Mouse (Mus musculus): Measurements from ENCODE around the gene Slc13a3. TPM values are rescaled to one million over a fixed set of nuclear protein-coding genes. Genes with fewer than 3 reads are reported as not detected.
"Not testable (repeated sequence)": the region's sequence is repeated elsewhere in the genome, so short reads cannot be mapped to it uniquely, and the experiment has no call there.

The Slc13a3 gene
- polyA plus RNA-seq (2012; rRNA removed), result 0.05 and 0.12 TPM in 2 replicates

DNA sequence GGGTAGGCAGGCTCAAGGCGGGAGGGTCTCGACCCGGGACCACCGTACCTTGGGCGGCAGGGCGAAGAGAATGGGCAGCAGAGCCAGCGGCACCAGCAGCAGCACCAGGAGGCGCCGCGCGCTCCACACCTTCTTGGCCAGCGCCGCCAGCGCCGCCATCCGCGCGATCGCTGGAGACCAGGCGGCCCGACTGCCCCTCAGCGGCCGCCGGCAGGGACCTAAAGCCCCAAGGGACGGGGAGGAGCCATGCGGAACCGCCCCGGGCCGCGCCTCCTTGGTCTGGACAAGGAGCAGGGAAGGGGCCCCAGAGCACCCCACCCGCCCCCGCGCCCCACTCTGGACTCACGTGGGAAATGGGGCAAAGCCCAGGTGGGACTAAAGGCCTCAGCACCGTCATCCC is at the start of gene Slc13a3:
Slc13a3 (minus strand) TSS at position 228 of the 400 bp plus-strand sequence.
- 1% methylated on average over 34 of the region's 35 CpGs for WGBS
- DNase-seq (ENCODE audit: low read depth, low spot score), result no peak

DNA sequence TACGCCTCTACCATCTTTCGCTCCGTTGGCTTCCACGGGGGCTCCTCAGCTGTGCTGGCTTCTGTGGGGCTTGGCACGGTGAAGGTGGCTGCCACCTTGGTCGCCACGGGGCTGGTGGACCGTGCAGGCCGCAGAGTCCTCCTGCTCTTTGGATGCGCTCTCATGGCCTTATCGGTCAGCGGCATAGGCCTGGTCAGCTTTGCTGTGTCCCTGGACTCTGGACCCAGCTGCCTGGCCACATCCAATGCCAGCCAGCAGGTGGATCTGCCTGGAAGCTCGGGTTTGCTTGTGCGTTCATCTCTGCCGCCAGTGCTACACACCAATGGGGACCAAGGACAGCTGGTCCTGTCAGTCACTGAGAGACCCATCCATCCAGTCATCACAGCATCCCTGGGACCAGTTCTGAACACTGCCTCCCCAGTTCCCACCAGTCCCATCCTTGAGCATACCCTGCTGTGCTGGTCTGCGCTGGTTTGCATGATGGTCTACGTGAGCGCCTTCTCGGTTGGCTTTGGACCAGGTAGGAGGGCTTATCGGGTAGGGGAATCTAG is 42.2 kb upstream of the Slc13a3 start:
- DNase-seq (ENCODE audit: low read depth, low spot score), result no peak
- WGBS, result 97% methylated on average over 20 of the region's 20 CpGs

DNA sequence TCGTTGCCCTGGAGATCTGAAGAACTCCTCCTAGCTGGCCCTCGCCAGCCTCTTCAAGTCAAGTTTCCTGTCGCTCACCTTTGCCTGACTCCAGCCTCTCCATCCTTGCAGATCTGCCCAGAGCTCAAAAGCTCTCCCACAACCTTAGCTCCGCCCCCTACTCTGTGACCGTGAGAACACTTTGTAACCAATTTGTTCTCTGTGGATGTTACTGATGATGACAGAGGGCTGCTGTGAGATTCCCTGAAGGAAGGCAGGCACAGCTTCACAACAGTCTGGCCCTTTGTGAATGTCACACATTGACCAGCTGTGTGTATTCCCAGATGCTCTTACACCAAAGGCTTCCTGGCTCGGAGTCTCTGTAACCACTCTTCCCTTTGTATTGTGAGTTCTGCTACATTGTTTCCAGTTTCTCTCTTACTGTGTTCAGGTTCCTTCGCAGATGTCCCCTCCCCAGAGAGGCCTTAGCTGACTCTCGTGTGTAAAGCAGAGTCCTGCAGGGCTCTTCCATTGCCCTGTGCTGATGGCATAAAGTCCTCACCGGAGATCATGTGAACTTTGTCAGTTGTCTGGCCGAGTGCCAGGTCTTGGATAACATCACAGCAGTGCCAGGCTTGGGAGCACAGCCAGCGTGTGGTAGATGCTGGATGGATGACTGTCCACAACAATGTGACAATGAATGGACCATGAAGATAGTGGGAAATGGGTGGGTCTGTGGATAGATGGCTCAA is 40.0 kb upstream of the Slc13a3 start:
- no peak for DNase-seq (ENCODE audit: low read depth, low spot score)
- 21% methylated on average over 11 of the region's 11 CpGs for WGBS

DNA sequence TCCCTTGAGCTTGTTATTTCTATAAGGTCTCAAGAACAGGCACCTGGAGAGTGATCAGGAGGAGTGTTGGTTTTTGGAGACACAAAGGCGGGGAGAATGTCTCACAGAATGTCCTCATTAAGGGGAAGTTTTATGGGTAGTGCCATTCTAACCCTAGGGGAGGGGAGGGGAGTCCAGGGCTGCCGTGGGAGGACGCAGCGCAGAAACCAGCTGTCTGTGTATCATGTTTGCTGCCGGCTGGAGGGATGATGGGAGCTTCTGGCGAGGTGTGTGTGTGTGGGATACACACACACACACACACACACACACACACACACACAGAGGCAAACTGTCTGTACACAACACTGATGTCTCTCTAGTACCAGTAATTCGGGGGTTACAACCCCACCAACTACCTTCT is 39.4 kb upstream of the Slc13a3 start:
- WGBS, result 30% methylated on average over 7 of the region's 7 CpGs
- DNase-seq (ENCODE audit: low read depth, low spot score), result no peak

DNA sequence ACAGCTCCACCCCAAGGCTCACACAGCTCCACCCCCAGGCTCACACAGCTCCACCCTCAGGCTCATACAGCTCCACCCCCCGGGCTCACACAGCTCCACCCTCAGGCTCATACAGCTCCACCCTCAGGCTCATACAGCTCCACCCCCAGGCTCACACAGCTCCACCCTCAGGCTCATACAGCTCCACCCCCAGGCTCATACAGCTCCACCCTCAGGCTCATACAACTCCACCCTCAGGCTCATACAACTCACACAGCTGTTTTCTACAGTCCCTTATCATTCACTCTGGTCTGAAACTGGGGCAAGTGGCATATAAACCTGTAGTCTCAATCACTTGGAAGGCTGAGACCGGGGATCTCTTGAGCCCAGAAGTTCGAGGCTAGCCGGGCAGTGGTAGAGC is 38.5 kb upstream of the Slc13a3 start:
- 62% methylated on average over 4 of the region's 4 CpGs for WGBS
- not testable (repeated sequence) for DNase-seq (ENCODE audit: low read depth, low spot score)

DNA sequence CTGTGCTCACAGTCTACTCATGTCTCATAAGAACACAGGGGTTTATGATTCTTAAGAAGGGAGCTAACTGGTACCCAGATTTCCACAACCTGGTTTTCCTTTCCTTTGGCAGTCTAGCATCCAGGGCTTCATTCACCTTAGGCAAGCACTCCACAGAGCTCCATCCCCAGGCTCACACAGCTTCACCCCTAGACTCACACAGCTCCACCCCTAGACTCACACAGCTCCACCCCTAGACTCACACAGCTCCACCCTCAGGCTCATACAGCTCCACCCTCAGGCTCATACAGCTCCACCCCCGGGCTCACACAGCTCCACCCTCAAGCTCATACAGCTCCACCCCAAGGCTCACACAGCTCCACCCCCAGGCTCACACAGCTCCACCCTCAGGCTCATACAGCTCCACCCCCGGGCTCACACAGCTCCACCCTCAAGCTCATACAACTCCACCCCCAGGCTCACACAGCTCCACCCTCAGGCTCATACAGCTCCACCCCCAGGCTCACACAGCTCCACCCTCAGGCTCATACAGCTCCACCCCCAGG is 38.0 kb upstream of the Slc13a3 start:
- 57% methylated on average over 2 of the region's 2 CpGs for WGBS
- not testable (repeated sequence) for DNase-seq (ENCODE audit: low read depth, low spot score)

DNA sequence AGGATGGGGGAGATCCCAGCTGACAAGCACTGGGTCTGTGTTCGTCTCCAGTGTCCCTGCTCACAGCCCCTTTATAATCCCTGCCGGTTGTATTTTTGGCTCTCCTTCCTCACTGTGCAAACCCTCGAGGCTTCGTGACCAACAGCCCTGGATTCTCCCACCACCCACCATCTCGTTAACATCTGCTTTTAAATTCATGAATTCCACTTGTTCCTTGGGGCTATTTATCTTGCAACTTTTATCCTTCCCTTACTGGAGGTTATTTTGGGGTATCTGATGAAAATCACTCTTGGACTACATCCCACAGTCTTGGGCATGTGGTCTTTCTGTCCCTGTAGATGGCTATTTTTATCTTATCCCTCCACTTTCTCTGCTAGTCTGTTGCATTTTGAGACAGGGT is 37.4 kb upstream of the Slc13a3 start:
- no peak for DNase-seq (ENCODE audit: low read depth, low spot score)
- 61% methylated on average over 5 of the region's 5 CpGs for WGBS

DNA sequence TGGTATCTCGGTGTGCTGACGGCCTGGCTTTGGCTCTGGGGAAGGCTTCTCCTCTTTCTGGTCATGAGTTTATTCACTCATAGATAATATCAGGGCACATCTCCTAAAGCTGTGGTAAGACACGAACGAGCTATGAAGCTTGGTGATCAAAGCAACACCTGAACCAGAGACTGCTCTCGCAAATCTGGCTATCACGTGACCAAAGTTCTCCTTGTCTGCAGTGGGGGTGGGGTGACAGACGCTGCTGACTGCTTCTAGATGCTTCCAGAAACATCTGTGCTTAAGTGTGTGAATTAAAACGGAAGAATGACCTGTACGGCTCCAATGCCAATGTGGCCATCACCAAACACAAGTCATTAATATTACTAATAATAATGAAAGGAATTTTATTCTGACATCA is 36.7 kb upstream of the Slc13a3 start:
- DNase-seq (ENCODE audit: low read depth, low spot score), result no peak
- WGBS, result 56% methylated on average over 9 of the region's 9 CpGs

DNA sequence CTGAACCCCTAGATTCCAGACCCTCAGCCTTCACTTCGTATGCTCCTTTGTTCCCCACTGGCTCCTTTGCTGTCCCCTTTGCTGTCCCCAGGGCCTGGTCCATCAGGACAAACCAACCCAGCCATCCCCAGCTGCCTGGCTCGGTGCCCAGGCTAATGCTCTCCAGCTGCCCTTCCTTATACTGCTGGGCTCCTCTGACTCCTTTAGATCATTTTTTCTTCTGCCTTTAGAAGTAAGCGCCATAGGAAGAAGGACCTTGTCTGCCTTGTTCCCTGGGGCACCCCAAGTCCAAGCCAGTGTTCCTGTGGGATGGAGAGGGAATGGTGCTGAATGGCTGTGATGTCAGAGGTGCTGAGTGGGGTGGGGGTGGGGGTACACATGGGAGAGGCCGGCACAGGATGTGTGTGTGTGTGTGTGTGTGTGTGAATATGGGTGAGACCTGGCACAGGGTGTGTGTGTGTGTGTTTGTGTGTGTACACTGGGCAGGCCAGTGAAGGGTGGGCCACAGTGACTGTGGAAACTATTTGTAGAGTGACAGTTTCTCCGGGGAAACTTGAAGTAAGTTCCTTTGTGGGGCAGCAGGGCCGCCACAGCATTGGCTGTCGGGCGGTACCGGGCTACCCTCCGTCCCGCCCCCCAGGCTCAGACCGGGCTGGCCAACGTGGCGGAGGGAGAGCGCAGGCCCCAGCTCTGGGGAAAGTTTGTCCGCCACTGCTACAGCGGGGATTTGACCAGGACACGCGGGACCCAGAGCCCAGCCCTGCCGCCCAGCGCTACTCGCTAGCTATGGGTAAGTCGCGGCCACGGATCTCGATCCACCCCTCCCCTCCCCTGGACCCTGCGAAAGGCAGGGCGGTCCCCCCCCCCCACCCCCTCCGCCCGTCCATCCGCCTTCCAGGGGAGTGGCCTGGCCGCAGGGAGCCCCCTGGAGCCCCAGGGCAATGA is 30.5 kb upstream of the Slc13a3 start, which contains the start of gene Slc2a10:
Slc2a10 (plus strand) TSS at position 529 of the 945 bp plus-strand sequence.
- no peak for DNase-seq (ENCODE audit: low read depth, low spot score)
- WGBS, result 3% methylated on average over 30 of the region's 32 CpGs

DNA sequence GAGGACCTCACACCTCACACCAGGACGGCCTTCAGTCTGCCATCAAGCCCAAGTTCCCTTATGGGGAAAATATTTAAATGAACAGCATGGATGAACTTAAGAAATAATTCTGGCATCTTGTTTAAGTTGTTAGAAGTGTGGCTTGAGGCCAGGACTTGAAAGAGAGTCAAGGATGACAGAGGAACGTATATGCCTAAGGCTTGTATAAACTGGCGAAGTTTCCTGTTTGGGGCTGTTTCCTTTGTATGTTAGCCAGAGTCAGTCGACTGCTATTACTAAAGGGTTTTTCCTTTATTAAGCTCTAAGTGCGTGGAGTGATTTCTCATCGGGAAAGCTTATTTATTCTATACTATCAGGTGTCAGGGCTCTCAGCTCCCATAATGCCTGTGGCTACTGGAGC is 25.8 kb upstream of the Slc13a3 start:
- no peak for DNase-seq (ENCODE audit: low read depth, low spot score)
- WGBS, result 59% methylated on average over 6 of the region's 6 CpGs

DNA sequence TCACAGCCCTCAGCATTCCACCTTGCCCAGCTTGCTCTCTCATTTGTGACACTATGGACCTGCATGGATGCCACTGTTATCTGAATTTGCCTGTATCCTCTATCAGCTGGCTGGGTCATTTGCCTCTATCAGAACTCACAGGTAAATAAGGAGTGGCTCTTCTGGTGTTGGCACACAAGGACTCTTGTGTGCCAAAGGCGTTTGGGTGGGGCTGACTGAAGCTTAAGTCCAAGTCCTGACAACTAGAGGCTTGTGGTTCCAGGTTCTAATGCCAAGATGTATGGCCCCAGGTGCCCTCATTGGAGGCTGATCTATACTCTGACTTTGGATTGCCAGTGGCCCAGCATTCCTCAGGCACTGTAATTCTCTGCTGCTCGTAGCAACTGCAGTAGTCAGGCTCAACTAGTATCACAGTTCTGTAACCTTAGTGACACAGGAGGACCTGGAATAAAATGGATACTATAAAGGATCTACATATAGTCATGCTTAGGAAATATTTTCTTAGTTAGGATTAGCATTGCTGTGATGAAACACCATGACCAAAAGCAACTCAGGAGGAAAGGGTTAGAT is 24.8 kb upstream of the Slc13a3 start:
- peak; percentile 80 for DNase-seq (ENCODE audit: low read depth, low spot score)
- WGBS, result 18% methylated on average over 2 of the region's 2 CpGs

DNA sequence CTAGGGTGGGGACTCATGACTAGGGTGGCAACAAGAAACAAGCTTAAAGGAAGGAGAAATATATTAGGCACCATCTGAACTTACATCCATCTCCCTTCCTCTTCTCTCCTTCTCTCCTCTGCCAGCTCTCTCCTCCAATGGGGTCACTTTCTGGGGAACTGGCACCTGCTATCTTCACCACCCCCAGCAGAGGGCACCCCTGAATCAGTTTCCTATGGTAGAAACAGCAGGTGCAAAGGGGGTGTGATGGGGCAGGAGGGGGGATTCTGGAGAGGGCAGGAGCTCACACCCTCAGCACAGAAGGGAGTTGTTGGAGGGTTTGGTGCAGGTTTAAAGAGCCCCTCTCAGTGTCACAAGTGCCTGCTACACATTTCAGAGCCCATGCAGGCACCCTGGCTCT is 23.2 kb upstream of the Slc13a3 start:
- no peak for DNase-seq (ENCODE audit: low read depth, low spot score)

DNA sequence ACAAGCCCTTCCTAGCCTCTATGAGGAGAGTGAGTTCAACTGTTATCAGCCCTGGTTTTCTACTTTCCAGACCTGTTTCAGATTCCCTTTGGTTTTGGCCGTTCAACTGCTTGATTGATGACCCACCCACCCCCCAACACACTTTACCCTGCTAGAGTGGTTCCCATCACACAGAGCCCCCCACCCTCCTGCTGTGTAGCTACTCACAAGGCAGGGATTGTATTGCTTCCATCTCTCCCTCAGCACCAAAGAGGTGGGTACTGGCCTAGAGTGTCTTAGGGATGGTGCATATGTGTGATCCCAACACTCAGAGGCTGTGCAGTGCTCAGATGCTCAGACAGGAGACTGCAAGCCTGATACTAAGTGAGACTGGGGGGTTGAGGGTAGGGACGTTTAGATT is 21.5 kb upstream of the Slc13a3 start:
- no peak for DNase-seq (ENCODE audit: low read depth, low spot score)
- 47% methylated on average over 2 of the region's 2 CpGs for WGBS

DNA sequence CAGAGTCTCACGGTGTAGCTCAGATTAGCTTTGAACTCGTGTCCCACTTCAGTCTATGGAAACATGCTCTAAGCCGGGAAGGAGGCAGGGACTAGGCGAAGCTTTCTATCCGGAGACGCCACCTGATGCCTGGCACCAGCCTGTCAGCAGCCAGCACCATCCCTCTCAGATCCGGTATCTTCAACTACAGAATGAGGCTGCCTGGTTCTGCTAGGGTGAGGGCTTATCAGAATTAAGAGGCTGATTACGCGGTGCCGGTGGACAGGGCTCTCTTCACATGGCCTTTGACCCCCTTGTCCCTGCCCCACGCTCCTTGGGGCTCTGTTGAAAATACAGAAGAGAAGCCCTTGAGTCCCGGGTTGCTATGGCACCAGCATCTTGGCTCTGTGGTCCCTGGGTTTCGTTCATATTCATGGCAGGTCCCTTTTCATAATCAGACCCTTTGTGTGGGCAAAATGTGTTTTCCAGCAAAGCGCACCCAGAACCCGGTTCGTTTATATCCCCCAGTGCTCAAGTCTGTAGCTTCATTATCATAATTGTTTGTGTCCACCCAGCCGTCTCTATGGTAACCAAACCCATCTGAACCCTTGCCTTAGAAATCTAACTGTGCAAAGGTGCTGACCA is 20.7 kb upstream of the Slc13a3 start:
- WGBS, result 25% methylated on average over 17 of the region's 17 CpGs
- DNase-seq (ENCODE audit: low read depth, low spot score), result no peak

DNA sequence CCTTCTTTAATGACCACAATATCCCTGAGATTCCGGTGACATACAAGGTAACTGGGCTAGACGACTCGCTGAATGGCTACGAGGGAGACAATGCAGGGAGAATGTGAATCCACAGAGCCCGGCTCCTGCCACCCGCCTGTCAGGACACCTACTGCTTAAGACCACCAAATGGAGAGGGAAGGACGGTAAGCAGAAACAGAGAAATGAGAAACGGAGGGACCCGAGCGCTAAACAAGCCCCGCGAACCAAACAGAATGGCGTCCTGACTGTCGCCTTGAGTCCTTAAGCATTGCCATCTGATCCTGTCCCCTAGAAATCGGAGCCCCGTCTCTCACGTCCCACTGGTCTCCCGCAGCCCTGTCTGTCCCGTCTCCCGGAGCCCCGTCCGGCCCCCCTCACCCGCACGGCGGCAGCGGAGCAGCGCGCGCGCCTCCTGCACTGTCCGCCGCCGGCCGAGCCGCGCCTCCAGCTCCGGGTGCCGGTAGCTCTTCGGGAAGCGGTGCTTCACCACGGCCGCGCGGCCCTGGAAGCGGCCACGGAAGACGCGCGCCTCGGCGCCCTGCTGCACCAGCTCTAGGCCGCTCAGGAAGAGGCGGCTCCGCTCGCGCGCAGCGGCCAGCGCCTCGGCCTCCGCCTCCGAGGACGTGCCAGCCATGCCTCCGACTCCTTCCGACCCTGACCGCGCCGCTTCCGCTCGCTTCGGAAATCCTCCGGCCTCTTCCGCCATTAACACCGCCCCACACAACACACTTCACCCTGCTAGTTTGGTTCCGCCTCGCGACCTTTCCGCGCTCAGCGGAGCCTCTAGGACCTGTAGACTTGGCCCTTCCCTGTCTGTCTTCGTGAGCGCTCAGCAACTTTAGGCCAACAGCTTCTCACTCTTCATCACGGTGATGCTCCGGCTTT is 19.9 kb upstream of the Slc13a3 start, which contains the start of gene Trp53rka:
Trp53rka (minus strand) TSS at position 677 of the 906 bp plus-strand sequence.
- WGBS, result under 1% methylated on average over 84 of the region's 84 CpGs
- DNase-seq (ENCODE audit: low read depth, low spot score), result no peak

DNA sequence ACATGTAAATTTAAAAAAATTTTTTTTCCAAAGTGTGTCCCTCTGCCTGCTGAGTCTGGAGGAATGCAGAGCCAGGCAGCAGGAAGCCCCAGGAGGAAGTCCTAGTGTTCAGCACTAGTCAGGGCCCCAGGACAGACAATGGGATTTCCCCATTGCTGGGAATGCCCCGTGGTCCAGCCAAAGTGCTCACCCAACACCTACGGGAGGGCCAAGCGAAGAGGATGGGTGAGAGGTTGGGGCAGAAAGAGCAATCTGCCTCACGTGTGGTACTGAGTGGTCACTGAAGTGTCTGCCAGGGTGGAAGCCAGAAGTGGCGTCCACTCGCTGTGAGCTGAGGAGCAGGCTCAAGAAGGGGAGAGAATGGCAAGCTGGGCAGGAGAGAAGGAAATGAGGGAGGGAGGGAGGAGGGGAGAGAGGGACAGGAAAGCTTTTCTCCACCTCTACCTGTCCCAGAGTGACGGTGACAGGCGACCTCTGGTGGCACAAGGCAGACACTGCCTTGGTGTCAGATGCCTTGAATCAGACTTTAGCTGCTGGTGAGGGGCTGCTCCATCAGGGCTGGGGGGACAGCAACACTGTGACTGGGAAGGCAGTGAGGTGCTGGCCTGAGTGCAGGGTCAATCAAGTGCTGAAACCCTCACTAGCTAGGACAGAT is 14.0 kb upstream of the Slc13a3 start:
- 25% methylated on average over 8 of the region's 8 CpGs for WGBS
- no peak for DNase-seq (ENCODE audit: low read depth, low spot score)

DNA sequence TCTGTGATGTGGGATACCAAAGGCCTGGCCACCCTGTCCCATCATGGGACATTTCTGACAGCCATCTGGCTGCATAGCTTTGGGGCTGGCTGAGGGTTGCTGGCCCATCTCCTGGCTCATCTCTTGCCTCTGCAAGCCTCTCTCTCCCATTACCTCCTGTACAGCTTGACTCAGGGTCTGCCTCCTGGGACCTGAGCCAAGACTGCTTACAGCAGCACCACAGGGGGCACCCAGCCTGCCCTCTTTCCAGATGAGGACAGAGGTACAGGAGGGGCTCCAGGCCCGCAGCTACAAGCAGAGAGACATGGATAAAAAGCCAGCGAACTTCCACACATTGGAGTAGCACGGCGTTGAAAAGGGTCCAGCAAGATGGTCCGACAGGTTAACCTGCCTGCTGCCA is 13.4 kb upstream of the Slc13a3 start:
- 85% methylated on average over 5 of the region's 5 CpGs for WGBS
- no peak for DNase-seq (ENCODE audit: low read depth, low spot score)

DNA sequence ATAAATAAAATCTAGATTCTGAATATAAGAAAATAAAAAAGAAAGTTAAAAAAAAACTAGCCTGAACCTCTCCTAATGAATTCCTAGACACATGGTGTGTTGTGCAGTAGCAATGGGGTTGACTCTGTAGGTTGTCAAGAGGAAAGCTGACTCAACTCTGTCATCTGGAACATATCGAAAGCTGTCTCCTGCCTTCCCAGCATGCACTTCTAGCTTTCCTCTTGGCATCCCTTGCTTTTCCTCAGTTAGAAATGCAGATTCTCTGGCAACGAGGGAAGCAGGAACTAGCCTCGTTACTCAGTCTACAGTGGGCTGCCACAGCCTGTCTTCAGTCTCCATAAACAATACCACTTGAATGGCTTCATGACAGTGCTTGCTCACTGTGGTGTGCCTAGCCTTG is 12.8 kb upstream of the Slc13a3 start:
- DNase-seq (ENCODE audit: low read depth, low spot score), result no peak
- WGBS, result 66% methylated on average over 3 of the region's 3 CpGs
